Mouse (Mus musculus) cerebellum, postnatal 4 days (tissue): ENCODE results near the gene Syna.
A peak's percentile ranks its signal among the peaks of the same experiment; 100 is the strongest.

Experiments
- DNase-seq, 2 experiments: peaks; one replicate each; pipeline ENCODE4 v3.0.0; 2022; ENCODE audit warnings: low spot score in 2 of 2, mixed read lengths in 1 of 2

The Syna gene

GRCm38 (mm10) chr5:134560071-134560449 lies at the start of gene Syna:
Gene Syna, minus strand, starts transcription at chr5:134560171.
- no peak for DNase-seq

- DNase-seq, result no peak
These were observed 47.1 kb upstream of the Syna start for GRCm38 (mm10) chr5:134607121-134607520.

- DNase-seq, result no peak
These were observed 46.3 kb upstream of the Syna start for GRCm38 (mm10) chr5:134606314-134606713.

- DNase-seq, result no peak
These were observed 44.4 kb upstream of the Syna start for GRCm38 (mm10) chr5:134604376-134604775.

- DNase-seq, result peak in 1 of 2 experiments; percentile 38
These were observed 37.7 kb upstream of the Syna start for GRCm38 (mm10) chr5:134597711-134598110.

GRCm38 (mm10) chr5:134593093-134593492 lies 33.1 kb upstream of the Syna start:
- no peak for DNase-seq

- no peak for DNase-seq
These were observed 32.1 kb upstream of the Syna start for GRCm38 (mm10) chr5:134592026-134592581.

- no peak for DNase-seq
These were observed 29.9 kb upstream of the Syna start for GRCm38 (mm10) chr5:134589900-134590299.

- DNase-seq, result no peak
These were observed 24.8 kb upstream of the Syna start for GRCm38 (mm10) chr5:134584798-134585197.

GRCm38 (mm10) chr5:134583884-134584213 lies 23.9 kb upstream of the Syna start:
- DNase-seq, result no peak

- DNase-seq, result no peak
These were observed 23.3 kb upstream of the Syna start for GRCm38 (mm10) chr5:134583006-134583883.

GRCm38 (mm10) chr5:134582221-134582907 lies 22.4 kb upstream of the Syna start:
- DNase-seq, result peak; percentile 93 to 98

- no peak for DNase-seq
These were observed 21.2 kb upstream of the Syna start, which contains the start of gene Rfc2 for GRCm38 (mm10) chr5:134581146-134581545. Gene Rfc2, plus strand, starts transcription at chr5:134581366.

GRCm38 (mm10) chr5:134579135-134579534 lies 19.2 kb upstream of the Syna start:
- DNase-seq, result no peak

- DNase-seq, result no peak
These were observed 17.6 kb upstream of the Syna start for GRCm38 (mm10) chr5:134577534-134577933.

- no peak for DNase-seq
These were observed 16.7 kb upstream of the Syna start for GRCm38 (mm10) chr5:134576517-134577220.

GRCm38 (mm10) chr5:134575833-134576232 lies 15.9 kb upstream of the Syna start:
- DNase-seq, result no peak

GRCm38 (mm10) chr5:134572508-134573214 lies 12.7 kb upstream of the Syna start:
- no peak for DNase-seq

GRCm38 (mm10) chr5:134571730-134572507 lies 11.9 kb upstream of the Syna start:
- DNase-seq, result peak in 1 of 2 experiments; percentile 18

- no peak for DNase-seq
These were observed 9.1 kb upstream of the Syna start for GRCm38 (mm10) chr5:134568964-134569491.
